Mouse (Mus musculus): Measurements from ENCODE around the gene Edc3. TPM values are rescaled to one million over a fixed set of nuclear protein-coding genes. Genes with fewer than 3 reads are reported as not detected.

The Edc3 gene
- polyA plus RNA-seq, 1 experiment from 2014 or later: 33.8 TPM

GRCm38 (mm10) chr9:57797456-57797855, 89.1 kb downstream of the Edc3 start:
- Histone ChIP-seq H3K4me3 (no peak overlapping the region), H3K36me3 (peaks cover 62% of the 10 kb centered on the region), H3K9ac (no peak overlapping the region), H3K4me2 (no peak overlapping the region), H3K27me3 (no peaks in the 10 kb centered on the region), H3K27ac (no peak overlapping the region), H3K4me1 (replicated peaks) (peaks cover 22% of the 10 kb centered on the region), H3K9me3 (no peaks in the 10 kb centered on the region)
- no peak for ATAC-seq (ENCODE audit: low FRiP score)
- WGBS: 94% methylated on average over 8 of the region's 8 CpGs

GRCm38 (mm10) chr9:57798725-57799253, 90.4 kb downstream of the Edc3 start:
- Histone ChIP-seq H3K27ac (0 out of 2 replicates have a peak overlapping the region, but pooled peaks have one; percentile 12), H3K4me1 (replicated peaks) (peaks cover 35% of the 10 kb centered on the region), H3K4me2 (no peak overlapping the region), H3K9me3 (no peaks in the 10 kb centered on the region), H3K27me3 (no peaks in the 10 kb centered on the region), H3K9ac (peak overlapping the region; percentile 19; the same call in 1 of the 2 replicates), H3K4me3 (no peak overlapping the region), H3K36me3 (peaks cover 49% of the 10 kb centered on the region)
- WGBS: 6% methylated on average over 10 of the region's 10 CpGs
- no peak for ATAC-seq (ENCODE audit: low FRiP score)

GRCm38 (mm10) chr9:57800325-57800975, 92.1 kb downstream of the Edc3 start:
- Histone ChIP-seq H3K4me1 (replicated peaks) (peaks cover 40% of the 10 kb centered on the region), H3K36me3 (peaks cover 37% of the 10 kb centered on the region), H3K4me2 (no peak overlapping the region), H3K9ac (no peak overlapping the region), H3K27me3 (no peaks in the 10 kb centered on the region), H3K9me3 (no peaks in the 10 kb centered on the region), H3K27ac (no peak overlapping the region), H3K4me3 (no peak overlapping the region)
- ATAC-seq (ENCODE audit: low FRiP score): no peak
- WGBS: 92% methylated on average over 9 of the region's 9 CpGs

Other genes with a start within 250 kb of the Edc3 start
- gene Scamp5, start 240.5 kb upstream of the Edc3 start, polyA plus RNA-seq (2015; fragmentation: Nextera tagmentation; extraction: Ambion mirVana): 86.3 and 94.6 TPM in 2 replicates
- gene Rpp25, start 204.5 kb upstream of the Edc3 start, polyA plus RNA-seq (2015; fragmentation: Nextera tagmentation; extraction: Ambion mirVana): 15.6 and 16.2 TPM in 2 replicates
- 875 and 879 TPM in 2 replicates for gene Cox5a, start 187.3 kb upstream of the Edc3 start, polyA plus RNA-seq (2015; fragmentation: Nextera tagmentation; extraction: Ambion mirVana)
- gene Fam219b, start 171.0 kb upstream of the Edc3 start, polyA plus RNA-seq (2015; fragmentation: Nextera tagmentation; extraction: Ambion mirVana): 21.6 and 22.4 TPM in 2 replicates
- gene Mpi, start 155.8 kb upstream of the Edc3 start, polyA plus RNA-seq (2015; fragmentation: Nextera tagmentation; extraction: Ambion mirVana): 67.9 and 75.2 TPM in 2 replicates
- 56.9 and 58.8 TPM in 2 replicates for gene Scamp2, start 147.6 kb upstream of the Edc3 start, polyA plus RNA-seq (2015; fragmentation: Nextera tagmentation; extraction: Ambion mirVana)
- 28.6 and 30.5 TPM in 2 replicates for gene Ulk3, start 119.1 kb upstream of the Edc3 start, polyA plus RNA-seq (2015; fragmentation: Nextera tagmentation; extraction: Ambion mirVana)
- gene Cplx3, start 102.3 kb upstream of the Edc3 start, polyA plus RNA-seq (2015; fragmentation: Nextera tagmentation; extraction: Ambion mirVana): 0.21 and 0.48 TPM in 2 replicates
- not detected in 2 replicates for gene Lman1l, start 87.8 kb upstream of the Edc3 start, polyA plus RNA-seq (2015; fragmentation: Nextera tagmentation; extraction: Ambion mirVana)
- 43.6 and 45.0 TPM in 2 replicates for gene Csk, start 54.9 kb upstream of the Edc3 start, polyA plus RNA-seq (2015; fragmentation: Nextera tagmentation; extraction: Ambion mirVana)
- not detected in 2 replicates for gene Cyp1a2, start 24.8 kb upstream of the Edc3 start, polyA plus RNA-seq (2015; fragmentation: Nextera tagmentation; extraction: Ambion mirVana)
- gene Cyp1a1, start 20.6 kb upstream of the Edc3 start, polyA plus RNA-seq (2015; fragmentation: Nextera tagmentation; extraction: Ambion mirVana): 0.09 and 0.12 TPM in 2 replicates
- 71.2 and 72.4 TPM in 2 replicates for gene Clk3, start 57.3 kb downstream of the Edc3 start, polyA plus RNA-seq (2015; fragmentation: Nextera tagmentation; extraction: Ambion mirVana)
- gene Arid3b, start 128.3 kb downstream of the Edc3 start, polyA plus RNA-seq (2015; fragmentation: Nextera tagmentation; extraction: Ambion mirVana): 10.9 and 12.8 TPM in 2 replicates
- gene Ubl7, start 202.4 kb downstream of the Edc3 start, polyA plus RNA-seq (2015; fragmentation: Nextera tagmentation; extraction: Ambion mirVana): 165 and 173 TPM in 2 replicates
- 2.9 and 4.2 TPM in 2 replicates for gene Sema7a, start 231.6 kb downstream of the Edc3 start, polyA plus RNA-seq (2015; fragmentation: Nextera tagmentation; extraction: Ambion mirVana)